Mouse (Mus musculus) CD4-positive, CD25-positive, alpha-beta regulatory T cell, adult 4 months (primary cell): ENCODE measurements around the gene Tex264. TPM values are rescaled to one million over a fixed set of nuclear protein-coding genes. Genes with fewer than 3 reads are reported as not detected.
"Not testable (repeated sequence)": the region's sequence is repeated elsewhere in the genome, so short reads cannot be mapped to it uniquely, and the experiment has no call there.

ENCODE experiments used
- ATAC-seq: one replicate; pipeline ENCODE4 v1.8.0; 2017
- polyA plus RNA-seq, 2 experiments: library from polyadenylated mRNA; unstranded; fragments of 100-300 nt; shearing (Covaris generic); gene quantifications; one replicate each; pipeline ENCODE4 v1.2.1; 2017

Tex264 gene
- polyA plus RNA-seq, 2 experiments from 2014 or later, result 40.7 to 62.0 TPM

DNA sequence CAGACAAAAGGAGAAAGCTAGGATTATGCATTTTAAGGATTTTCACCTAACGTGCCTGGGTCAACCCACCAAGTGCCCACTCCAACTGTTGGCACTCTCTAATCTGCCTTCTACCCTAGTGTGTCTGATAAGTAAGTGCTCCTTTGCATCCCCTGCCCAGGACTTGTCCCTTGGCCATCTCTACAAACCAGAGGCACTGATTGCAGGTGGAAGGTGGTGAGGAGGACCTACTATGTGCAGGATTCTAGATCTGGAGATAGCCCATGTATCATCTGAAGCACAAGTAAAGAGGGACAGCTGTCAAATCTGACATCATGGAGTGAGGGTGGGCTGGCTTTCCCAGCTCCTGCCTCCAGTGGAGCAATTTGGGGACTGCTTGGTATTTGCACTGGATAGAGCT, 25.8 kb downstream of the Tex264 start:
- ATAC-seq, result no peak

DNA sequence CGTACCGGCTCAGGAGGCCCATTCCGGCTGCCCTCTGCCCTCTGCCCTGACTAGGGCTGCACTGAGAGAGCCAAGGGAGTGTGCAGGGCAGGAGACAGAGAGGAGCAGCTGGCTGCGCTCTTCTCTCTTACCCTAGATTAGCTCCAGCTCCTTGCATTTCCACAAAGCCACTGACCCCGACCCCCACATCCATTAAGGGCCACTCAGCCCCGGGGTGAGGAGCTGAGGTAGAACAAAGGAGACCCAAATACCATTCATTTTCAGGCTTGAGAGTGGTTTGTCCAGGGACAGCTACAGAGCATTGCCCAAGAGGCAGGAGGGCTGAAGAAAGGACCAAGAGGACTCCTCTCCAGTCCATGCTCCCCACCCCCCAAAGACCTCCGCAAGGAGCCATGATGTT, 26.3 kb downstream of the Tex264 start:
- ATAC-seq, result no peak

DNA sequence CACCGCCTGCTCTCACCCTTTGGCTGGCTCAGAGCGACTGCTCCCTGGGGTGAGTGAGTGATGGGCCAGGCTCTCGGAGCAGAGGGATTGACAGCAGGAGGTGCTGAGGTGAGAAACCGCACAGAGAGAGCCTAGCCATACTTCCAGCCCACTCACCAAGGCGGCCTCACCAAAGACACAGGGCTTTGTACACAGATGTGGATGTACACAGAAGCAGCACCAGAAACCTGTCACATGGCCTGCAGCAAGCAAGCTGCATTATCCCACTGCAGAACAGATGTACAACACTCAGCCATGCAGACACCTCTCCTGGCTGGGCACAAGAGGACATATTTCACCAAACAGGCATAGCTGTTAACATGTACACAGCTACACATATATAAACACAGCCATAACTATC, 28.1 kb downstream of the Tex264 start:
- no peak for ATAC-seq

DNA sequence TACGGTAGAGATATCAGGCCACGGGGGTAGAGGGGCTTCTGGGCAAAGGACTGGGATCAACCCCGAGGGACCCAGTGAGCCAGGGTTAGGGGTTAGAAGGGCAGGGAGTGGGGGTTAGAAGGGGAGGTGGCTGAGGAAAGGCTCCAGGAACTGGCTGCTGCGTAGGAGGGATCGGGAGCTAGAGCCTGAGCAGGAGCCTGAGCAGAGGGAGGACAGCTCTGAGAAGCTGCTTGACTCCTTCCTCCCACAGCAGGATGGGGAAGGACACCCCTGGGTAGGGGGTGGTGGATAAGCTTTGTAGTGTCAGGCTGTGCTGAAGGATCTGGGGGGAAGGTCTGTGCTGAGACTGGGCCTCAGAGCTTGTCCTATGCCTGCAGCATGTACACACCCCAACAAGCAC, 28.9 kb downstream of the Tex264 start:
- ATAC-seq, result no peak

- ATAC-seq, result no peak
These were observed 29.6 kb downstream of the Tex264 start, which contains the start of gene Grm2 for GRCm38 (mm10) chr9:106655884-106656720. Grm2 (minus strand) TSS chr9:106656082.

GRCm38 (mm10) chr9:106652720-106653119, 33.0 kb downstream of the Tex264 start:
- no peak for ATAC-seq

GRCm38 (mm10) chr9:106647226-106647625, 38.5 kb downstream of the Tex264 start:
- no peak for ATAC-seq

DNA sequence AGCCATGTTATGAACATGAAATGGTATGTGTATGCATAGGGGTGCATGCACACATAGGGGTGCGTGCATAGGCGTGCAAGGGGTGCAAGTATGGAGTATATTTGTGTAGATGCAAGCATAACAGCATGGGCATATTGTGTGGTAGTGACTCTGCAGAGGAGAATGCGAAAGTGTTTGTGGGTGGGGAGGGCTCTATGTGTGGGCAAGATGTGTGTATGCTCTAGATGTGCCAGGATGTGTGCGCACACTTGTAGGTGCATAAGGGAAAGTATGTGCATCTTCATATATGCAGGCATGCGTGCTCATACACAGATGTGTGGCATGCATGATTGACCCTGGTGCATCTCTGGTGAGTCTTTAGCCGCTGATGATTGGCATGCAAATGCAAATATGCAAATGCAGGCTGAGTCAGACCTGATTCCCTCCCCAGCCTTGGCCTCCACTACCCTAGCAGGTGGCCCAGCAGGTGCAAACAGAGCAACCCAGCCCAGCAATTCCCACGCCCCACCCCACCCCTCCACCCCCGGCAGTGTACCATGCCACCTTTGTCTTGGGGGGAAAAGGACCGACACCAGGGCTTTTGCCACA, 39.9 kb downstream of the Tex264 start:
- no peak for ATAC-seq

DNA sequence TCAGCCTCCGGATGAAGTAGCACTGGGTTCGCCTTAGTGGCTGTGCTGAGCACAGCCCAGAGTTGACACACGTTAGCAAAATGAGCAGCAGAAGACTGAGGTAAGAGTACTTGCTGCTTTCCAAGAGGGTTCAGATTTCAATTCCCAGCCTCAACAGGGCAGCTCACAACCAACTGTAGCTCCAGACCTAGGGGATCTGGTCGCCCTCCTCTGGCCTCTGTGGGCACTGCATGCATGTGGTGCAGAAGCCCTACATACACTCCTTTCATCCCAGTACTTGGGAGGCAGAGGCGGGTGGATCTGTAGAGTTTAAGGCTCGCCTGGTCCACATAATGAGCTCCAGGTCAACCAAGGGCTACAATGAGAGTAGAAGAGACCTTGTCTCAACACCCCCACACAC, 41.9 kb downstream of the Tex264 start:
- ATAC-seq, result no peak

DNA sequence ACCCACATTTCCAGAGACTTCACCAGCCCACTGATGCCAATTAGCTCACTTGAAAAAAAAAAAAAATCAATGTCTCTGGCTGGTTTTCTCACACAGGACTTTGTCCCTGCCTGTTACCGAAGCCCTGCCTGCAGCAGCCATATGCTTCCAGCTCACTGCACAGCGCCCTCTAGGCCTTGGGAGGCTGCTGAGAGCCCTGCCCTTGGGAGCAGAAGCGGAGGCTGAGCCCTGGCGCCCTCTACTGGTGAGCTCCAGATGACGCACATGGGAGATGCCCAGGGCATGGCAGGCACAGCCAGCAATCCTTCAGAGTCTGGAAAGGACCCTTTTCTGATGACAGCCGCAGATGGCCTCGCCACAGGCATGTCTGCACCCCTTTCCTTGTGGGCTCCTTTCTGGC, 42.6 kb downstream of the Tex264 start:
- no peak for ATAC-seq

DNA sequence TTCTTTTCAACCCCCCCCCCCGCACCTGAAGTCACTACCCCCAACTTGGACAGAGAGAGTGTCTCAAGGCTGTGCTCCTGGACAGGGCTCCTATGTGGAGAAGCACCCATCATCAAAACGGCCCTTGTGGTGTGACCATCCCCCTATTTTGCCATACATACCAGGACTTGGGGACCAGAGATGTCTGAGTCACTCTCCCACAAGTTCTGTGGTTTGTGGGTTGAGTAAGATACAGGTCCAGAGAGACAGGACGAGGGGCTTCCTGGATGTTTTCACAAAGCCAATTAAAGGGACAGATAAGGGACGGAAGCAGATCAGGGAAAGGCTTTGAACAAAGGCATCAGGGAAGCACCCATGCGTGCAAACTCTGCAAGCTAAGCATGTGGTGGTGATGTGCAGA, 44.4 kb downstream of the Tex264 start:
- no peak for ATAC-seq

DNA sequence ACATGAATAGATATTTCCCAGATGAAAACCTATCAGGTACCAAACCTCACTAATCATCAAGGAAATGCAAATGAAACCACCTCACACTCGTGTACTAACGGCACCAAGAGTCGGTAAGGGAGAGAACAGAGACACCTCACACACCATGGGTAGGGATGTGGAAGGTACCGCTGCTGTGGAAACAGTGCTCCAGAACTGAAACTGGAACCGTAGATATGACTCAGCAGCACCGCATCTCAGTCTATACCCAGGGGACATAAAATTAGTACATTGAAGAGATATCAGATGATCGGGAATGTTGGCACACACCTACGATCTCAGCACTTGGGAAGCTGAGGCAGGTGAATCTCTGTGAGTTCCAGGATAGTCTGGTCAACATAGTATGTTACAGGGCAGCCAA, 47.6 kb downstream of the Tex264 start:
- no peak for ATAC-seq

GRCm38 (mm10) chr9:106632185-106632584, 53.5 kb downstream of the Tex264 start:
- ATAC-seq, result no peak

DNA sequence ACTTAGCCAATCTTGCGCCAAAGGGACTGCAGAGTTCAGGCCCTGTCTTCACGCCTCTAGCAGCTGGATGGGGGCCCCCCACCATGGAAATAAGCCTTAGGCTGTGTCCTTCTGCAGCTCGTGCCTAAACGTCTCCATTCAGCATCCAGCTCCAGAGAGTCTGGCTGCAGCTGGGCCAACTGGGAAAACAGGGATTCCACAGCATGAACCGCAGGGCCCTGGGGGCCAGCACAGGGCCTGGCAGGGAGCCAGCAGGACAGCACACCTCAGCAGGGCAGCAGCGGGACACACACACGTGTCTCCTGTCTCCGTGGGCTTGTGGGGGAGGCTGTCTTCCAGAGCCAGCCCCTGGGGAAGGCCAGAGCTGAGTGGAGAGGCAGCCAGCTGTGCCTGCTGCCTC, 57.9 kb downstream of the Tex264 start:
- ATAC-seq, result not testable (repeated sequence)

DNA sequence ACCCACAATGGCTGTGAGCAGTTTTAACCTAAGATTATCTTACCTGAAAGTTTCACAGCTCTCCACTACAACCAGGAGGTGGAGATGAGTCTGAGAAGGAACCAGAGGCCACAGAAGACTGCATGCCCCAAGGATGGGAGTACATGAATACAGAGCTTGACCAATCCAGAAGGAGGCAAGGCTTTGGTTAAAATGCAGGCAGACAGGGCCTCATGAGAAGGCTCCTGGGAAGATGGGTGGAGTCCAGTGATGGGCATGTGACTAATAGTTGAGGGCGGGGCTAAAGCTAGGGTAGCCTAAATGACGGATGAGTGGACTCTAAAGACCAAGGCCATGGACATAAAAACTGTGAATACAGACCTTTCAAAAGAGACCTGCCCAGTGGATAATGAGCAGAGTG, 59.4 kb downstream of the Tex264 start, which contains the start of gene Iqcf6:
TSS of gene Iqcf6 (plus strand) at position 301 of the 400 bp plus-strand sequence.
- no peak for ATAC-seq

GRCm38 (mm10) chr9:106617496-106617895, 68.2 kb downstream of the Tex264 start:
- no peak for ATAC-seq

DNA sequence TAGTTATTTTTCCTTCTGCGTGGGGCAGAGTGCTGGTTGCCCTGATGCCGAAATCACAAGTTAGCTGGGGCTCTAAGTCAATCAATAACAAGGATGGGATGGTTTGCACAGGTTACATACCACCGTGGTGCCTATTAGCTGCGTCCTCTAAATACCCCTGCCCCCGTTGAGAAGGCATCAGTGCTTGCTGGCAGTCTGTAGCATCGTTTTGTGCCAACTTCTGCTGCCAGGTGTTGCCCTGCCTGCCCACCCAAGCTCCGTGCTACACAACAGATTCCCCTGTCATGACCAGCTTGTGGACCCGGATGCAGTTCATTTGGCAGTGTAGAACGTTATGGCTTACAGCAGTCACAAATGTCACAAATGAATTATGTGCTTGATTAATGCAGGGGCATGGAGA, 69.4 kb downstream of the Tex264 start:
- ATAC-seq, result no peak

GRCm38 (mm10) chr9:106614616-106615015, 71.1 kb downstream of the Tex264 start:
- ATAC-seq, result no peak

DNA sequence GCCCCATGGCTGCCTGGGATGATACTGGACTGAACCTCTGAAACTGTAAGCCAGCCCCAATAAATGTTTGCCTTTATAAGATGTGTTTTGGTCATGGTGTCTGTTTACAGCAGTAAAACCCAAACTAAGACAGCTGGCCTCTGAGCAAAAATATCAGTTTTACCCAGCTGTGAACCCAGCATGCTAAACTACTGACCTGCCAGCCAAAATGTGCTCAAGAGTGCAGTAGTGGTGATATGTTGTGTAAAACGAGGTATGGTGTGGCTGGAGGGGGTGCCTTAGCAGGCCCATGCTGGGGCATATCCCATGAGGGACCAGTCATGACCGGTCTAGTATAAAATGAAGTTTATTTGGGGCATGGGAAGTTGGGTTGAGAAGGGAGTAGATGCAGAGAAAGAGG, 71.8 kb downstream of the Tex264 start:
- no peak for ATAC-seq

DNA sequence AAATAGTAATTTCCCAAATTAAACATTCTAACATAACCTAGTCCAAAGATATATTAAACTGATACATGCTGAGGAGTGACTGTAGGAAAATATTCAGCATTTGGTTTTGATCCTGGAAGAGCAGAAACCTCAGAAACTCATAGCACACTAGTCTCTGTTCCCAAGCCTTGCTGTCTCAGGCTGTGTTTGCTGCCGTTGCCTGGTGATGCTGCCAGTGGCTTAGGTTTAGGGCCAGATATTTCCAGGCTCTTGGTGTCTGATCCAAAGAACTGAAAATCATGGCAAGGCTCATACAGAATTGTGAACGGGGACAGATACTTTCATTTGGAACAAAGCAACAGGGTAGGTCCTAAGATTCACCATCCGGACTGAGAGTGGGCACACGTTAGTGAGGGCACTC, 75.0 kb downstream of the Tex264 start:
- no peak for ATAC-seq
